In genomic region chr8:60055063-60055462, GRCm38 (mm10) we compare ENCODE assay signal across 19 mouse cellular contexts.
"Had no signal": no experiment of that assay in that cellular context is flagged by ENCODE, and none has a peak within 500 bp of the region (broad histone marks: within the 10 kb centered on the region; RNA-seq: fewer than 3 reads in every experiment).

No protein-coding gene starts in this region.

- DNase-seq: liver, postnatal 0 days; lung, adult 2 months; lung, postnatal 14 days; lung, postnatal 36 days; midbrain, embryonic 14.5 days; retina, postnatal 1 day; right cerebral cortex, postnatal 14 days; spleen, adult 18-20 months; thymus, adult 2 months; thymus, postnatal 36 days had no signal

- H3K27ac ChIP-seq: liver, embryonic 15.5 days; lung, embryonic 15.5 days; midbrain, embryonic 10.5 days; midbrain, embryonic 12.5 days; neural tube, embryonic 13.5 days; neural tube, embryonic 15.5 days had no signal

- H3K4me3 ChIP-seq: liver, embryonic 15.5 days; lung, embryonic 15.5 days; midbrain, embryonic 10.5 days; midbrain, embryonic 12.5 days; myocyte; neural tube, embryonic 13.5 days; neural tube, embryonic 15.5 days had no signal

- ATAC-seq: liver, postnatal 0 days; lung, postnatal 0 days; midbrain, embryonic 16.5 days had no signal
